Comparison of ENCODE assay signal across 32 mouse cellular contexts in the genomic region with DNA sequence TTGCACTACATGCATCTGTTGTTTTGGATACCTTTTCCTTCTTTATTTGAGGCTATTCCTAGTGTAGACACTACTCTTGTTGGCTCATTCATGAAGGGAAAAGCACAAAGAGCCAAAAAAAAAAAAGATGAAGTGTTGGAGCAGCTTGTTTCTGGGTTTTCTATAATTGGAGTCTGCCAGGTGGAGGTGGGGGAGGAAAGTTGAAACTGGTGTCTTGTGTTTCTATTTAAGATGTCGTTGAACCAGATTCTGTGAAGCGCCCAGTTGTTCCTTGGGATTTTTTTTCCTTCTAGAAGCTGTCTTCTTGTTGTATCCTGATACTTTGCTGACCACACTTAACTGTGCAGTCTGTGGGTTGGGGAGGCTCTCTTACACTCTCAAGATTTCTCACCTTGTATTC. TPM values are rescaled to one million over a fixed set of nuclear protein-coding genes. Genes with fewer than 3 reads are reported as not detected.
DNase-seq lines count a peak whose midpoint lies in the region; ATAC-seq lines count a peak whose summit lies in the region.
"Had no signal": no experiment of that assay in that cellular context is flagged by ENCODE, and none has a peak within 500 bp of the region (broad histone marks: within the 10 kb centered on the region; RNA-seq: fewer than 3 reads in every experiment).

No protein-coding gene starts in this region.

- 79% methylated on average over 2 of the region's 2 CpGs for WGBS in liver, embryonic 11.5 days

- no peak for ATAC-seq in liver, embryonic 11.5 days (replicated peaks; ENCODE audit: low FRiP score)
- ATAC-seq: midbrain, embryonic 16.5 days had no signal

- H3K9me3 ChIP-seq in liver, embryonic 11.5 days (ENCODE audit: control insufficient read depth, low read length) = no peaks in the 10 kb centered on the region
- H3K9me3 ChIP-seq: embryonic facial prominence, embryonic 10.5 days; embryonic facial prominence, embryonic 15.5 days; forebrain, embryonic 12.5 days; heart, embryonic 13.5 days; hindbrain, embryonic 15.5 days; kidney, embryonic 15.5 days; limb, embryonic 12.5 days; lung, embryonic 15.5 days; neural tube, embryonic 12.5 days had no signal

- no peaks in the 10 kb centered on the region for H3K36me3 ChIP-seq in liver, embryonic 11.5 days (ENCODE audit: control insufficient read depth, insufficient read depth, low read length)
- H3K36me3 ChIP-seq: embryonic facial prominence, embryonic 10.5 days; embryonic facial prominence, embryonic 15.5 days; forebrain, embryonic 12.5 days; heart, embryonic 13.5 days; hindbrain, embryonic 15.5 days; kidney, embryonic 15.5 days; limb, embryonic 12.5 days; lung, embryonic 15.5 days; neural tube, embryonic 12.5 days had no signal

- peak; percentile 48 to 73 for DNase-seq in frontal cortex, adult 2 months (ENCODE audit: extremely low spot score in 1 of 2, low spot score in 1 of 2)
- DNase-seq in frontal cortex, postnatal 10 days (ENCODE audit: low spot score in 2 of 2) = no peak
- DNase-seq in brain, adult 2 months (ENCODE audit: low read depth, low spot score) = peak; percentile 82
- peak; percentile 33 to 59 for DNase-seq in left cerebral cortex, adult 9 months (ENCODE audit: low spot score in 2 of 2)
- peak; percentile 24 for DNase-seq in right cerebral cortex, postnatal 25 days
- no peak for DNase-seq in liver, embryonic 11.5 days (ENCODE audit: low spot score)
- DNase-seq in layer of hippocampus, adult 9-11 months = no peak
- DNase-seq: adrenal gland, postnatal 25 days; cerebellum, adult 2 months; cerebellum, postnatal 25 days; gastrocnemius, postnatal 10 days; heart, postnatal 10 days; kidney, adult 18-20 months; kidney, postnatal 25 days; thymus, postnatal 4 days had no signal

- no peaks in the 10 kb centered on the region for H3K4me1 ChIP-seq in liver, embryonic 11.5 days (replicated peaks; ENCODE audit: control insufficient read depth, insufficient read depth, low read length)
- H3K4me1 ChIP-seq: embryonic facial prominence, embryonic 10.5 days; embryonic facial prominence, embryonic 15.5 days; forebrain, embryonic 12.5 days; heart, embryonic 13.5 days; hindbrain, embryonic 15.5 days; kidney, embryonic 15.5 days; limb, embryonic 12.5 days; lung, embryonic 15.5 days; neural tube, embryonic 12.5 days had no signal

- H3K4me2 ChIP-seq in liver, embryonic 11.5 days = no peak overlapping the region
- H3K4me2 ChIP-seq: embryonic facial prominence, embryonic 15.5 days; forebrain, embryonic 12.5 days; heart, embryonic 13.5 days; hindbrain, embryonic 15.5 days; kidney, embryonic 15.5 days; limb, embryonic 12.5 days; lung, embryonic 15.5 days; midbrain, embryonic 11.5 days; neural tube, embryonic 12.5 days had no signal

- H3K4me3 ChIP-seq in liver, embryonic 11.5 days (ENCODE audit: low read depth, low read length) = no peak overlapping the region
- H3K4me3 ChIP-seq: embryonic facial prominence, embryonic 10.5 days; embryonic facial prominence, embryonic 15.5 days; forebrain, embryonic 12.5 days; heart, embryonic 13.5 days; hindbrain, embryonic 15.5 days; kidney, embryonic 15.5 days; layer of hippocampus, adult 2 months; limb, embryonic 12.5 days; lung, embryonic 15.5 days; neural tube, embryonic 12.5 days had no signal

- H3K27me3 ChIP-seq in liver, embryonic 11.5 days (replicated peaks; ENCODE audit: control insufficient read depth, insufficient read depth, low read length) = no peaks in the 10 kb centered on the region
- H3K27me3 ChIP-seq: embryonic facial prominence, embryonic 15.5 days; forebrain, embryonic 12.5 days; heart, embryonic 13.5 days; hindbrain, embryonic 15.5 days; kidney, embryonic 15.5 days; limb, embryonic 12.5 days; lung, embryonic 15.5 days; neural tube, embryonic 12.5 days had no signal

- no peak overlapping the region for H3K9ac ChIP-seq in liver, embryonic 11.5 days (ENCODE audit: low read depth, low read length)
- H3K9ac ChIP-seq: embryonic facial prominence, embryonic 15.5 days; forebrain, embryonic 12.5 days; heart, embryonic 13.5 days; hindbrain, embryonic 15.5 days; kidney, embryonic 15.5 days; limb, embryonic 12.5 days; lung, embryonic 15.5 days; neural tube, embryonic 12.5 days had no signal

- H3K27ac ChIP-seq in liver, embryonic 11.5 days (ENCODE audit: low read depth, low read length) = no peak overlapping the region
- H3K27ac ChIP-seq: embryonic facial prominence, embryonic 10.5 days; embryonic facial prominence, embryonic 15.5 days; forebrain, embryonic 12.5 days; heart, embryonic 13.5 days; hindbrain, embryonic 15.5 days; kidney, embryonic 15.5 days; layer of hippocampus, adult 2 months; limb, embryonic 12.5 days; lung, embryonic 15.5 days; neural tube, embryonic 12.5 days had no signal

RNA-seq across cellular contexts. Expression of gene Htr1f, which starts 23.7 kb away (rescaled TPM):
- 3.2 and 3.9 TPM in 2 replicates for polyA plus RNA-seq in frontal cortex, adult 2 months (2012; rRNA removed)
- polyA plus RNA-seq in liver, embryonic 11.5 days (2014; fragmentation: Nextera tagmentation; extraction: Ambion mirVana) = not detected in 2 replicates
- polyA plus RNA-seq: gonadal fat pad, adult 2 months; intestine, embryonic 14.5 days; liver, adult 2 months; liver, embryonic 16.5 days; lung, embryonic 15.5 days; thymus, postnatal 0 days had no signal

Comparison
In these comparisons a context has a peak if more than half of its experiments do, and no peak if none do; other contexts are left out.
1. DNase-seq: peak in frontal cortex, adult 2 months (2 of 2), brain, adult 2 months (single experiment), left cerebral cortex, adult 9 months (2 of 2) and right cerebral cortex, postnatal 25 days (single experiment); none in frontal cortex, postnatal 10 days (0 of 2), liver, embryonic 11.5 days (single experiment) and layer of hippocampus, adult 9-11 months (single experiment).